Mouse (Mus musculus): ENCODE data around the gene Trak1. TPM values are rescaled to one million over a fixed set of nuclear protein-coding genes. Genes with fewer than 3 reads are reported as not detected.

The Trak1 gene
- total RNA-seq, 2 experiments from 2014 or later: 294 to 298 TPM

DNA sequence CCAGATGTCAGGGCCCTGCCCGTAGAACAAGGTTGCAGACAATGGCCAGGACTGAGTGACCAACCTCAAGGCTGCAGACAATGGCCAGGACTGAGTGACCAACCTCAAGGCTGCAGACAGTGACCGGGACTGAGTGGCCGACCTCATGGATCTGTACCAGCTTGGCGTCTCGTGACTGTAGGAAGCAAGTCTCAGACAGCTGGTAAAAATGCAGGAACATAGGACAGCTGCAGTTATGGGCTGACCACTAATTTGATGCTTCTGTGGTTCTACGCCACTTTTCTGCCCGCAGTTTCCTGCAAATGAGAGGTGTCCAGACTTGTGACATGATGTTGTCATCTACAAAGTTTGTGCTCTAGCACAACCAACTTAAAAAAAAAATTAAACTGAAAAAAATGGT is 4.1 kb upstream of the Trak1 start:
- DNase-seq: no peak

DNA sequence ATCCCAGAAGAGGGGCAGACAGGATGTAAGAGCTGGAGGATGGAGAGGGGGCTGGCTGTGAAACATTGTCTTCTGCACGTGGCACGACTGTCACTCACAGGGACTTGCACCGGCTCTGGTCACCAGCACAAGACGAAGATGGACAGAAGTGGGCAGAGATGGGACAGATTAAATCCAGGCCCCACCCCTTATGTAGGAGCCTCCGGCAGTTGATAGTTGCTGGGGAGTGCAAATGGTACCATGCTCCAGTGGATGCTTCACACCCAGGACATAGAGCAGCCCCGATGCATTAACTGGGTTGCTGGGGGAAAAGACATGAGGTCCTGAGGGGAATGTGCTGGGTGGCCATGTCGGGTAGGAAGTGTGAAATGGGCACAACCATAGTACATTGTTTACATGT is 2.1 kb upstream of the Trak1 start:
- DNase-seq: no peak

DNA sequence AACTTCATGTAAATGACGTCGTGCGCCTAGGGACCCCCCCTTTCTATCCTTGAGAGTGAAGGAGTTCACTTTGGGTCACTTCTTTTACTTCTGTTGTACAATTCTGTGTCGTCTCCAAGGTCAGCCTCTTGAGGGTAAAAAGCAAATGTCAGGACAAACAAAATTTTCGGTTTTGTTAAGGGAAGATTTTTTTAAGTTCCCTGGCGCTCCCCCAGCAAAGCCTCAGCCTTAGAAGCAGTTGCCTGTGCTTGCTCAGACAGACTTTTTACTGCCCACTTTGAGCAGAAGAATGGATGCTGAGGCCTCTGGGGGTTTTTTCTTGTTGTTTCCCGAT is 730 bp downstream of the Trak1 start:
- peak in 1 of 2 experiments; percentile 73 for DNase-seq

DNA sequence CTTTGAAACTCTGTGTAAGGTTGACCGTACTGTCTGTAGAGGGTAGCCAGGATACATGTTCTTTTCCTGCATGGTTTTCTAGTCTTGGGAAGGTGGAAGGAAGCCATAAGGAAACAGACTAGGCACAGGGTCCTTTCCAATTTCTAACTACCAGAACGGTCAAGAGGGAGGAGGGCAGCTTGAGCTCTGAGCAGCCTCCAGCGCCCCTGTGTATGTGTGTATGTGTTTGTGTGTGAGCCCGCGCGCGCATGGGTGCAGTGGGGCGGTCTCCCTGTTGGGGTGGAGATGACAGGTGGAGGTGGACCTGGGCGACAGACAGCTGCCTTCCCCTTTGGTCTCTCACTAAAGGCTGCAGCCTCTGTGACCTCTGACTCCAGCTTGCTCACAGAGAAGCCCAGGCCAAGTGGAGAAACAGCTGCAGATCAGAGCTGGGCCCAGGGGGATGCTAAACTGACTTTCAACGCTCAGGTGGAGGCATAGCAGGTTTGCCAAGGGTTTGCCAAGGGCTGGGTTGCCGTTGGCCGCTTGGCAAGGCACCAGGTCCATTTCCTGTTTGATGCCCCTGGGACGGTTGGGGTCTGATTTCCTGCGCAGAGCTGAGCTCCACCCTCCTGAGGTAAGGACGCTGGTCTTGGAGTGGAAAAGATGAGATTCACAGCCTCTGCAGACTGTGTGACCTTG is 1.2 kb downstream of the Trak1 start:
- peak; percentile 74 to 75 for DNase-seq

DNA sequence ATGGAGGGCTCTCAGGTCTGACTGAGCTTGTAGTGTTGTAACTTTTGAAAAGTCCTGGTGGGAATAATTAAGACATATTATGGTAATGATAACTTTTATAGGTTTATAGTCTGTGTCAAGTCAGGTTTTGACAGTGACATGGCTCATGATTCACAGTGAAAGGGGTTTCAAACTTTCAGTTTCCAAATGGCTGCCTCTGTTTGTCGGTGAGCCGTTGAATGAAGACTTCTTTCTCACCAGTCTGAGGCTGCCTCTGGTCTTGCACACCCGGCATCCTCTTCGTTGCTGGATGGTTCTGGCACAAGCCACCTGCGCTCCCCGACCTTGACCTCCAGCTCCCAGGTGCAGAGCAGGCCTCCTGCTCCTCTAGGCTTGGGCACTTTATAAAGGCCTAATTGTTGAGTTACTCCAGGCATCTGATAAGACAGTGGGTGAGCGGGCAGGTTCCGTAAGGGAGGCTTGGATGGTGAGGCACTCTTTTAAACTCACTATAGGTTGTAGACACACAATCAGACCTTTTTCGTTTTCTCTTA is 2.0 kb downstream of the Trak1 start:
- peak in 1 of 2 experiments; percentile 59 for DNase-seq

DNA sequence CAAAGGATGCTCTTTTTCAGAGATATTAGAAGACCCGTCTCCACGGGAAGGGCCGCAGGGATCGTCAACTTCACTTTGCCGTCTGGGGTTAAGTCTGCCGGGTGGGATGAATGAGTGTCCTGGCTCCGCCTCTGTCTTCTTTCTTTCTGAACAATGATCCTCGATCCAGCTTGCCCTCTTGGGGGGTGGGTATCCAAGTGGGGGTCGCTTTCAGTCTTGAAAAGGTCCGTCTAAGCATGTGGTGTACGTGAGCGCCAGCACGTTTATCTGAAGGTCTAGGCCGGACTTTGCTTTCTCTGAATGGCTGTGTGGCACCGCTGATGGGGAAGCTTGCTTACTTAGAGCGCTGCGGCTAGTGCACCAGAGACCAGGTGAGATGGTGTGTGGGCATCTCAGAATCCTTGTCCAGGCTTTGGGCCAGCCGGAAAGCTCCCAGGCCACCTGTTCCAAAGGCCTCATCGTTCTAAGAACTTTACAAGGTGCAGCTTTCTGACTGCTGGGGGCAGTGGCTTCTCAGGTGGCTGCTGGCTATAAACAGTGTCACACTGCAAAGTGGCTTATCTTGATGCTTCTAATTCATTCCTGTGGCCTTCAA is 2.8 kb downstream of the Trak1 start:
- peak in 1 of 2 experiments; percentile 52 for DNase-seq

DNA sequence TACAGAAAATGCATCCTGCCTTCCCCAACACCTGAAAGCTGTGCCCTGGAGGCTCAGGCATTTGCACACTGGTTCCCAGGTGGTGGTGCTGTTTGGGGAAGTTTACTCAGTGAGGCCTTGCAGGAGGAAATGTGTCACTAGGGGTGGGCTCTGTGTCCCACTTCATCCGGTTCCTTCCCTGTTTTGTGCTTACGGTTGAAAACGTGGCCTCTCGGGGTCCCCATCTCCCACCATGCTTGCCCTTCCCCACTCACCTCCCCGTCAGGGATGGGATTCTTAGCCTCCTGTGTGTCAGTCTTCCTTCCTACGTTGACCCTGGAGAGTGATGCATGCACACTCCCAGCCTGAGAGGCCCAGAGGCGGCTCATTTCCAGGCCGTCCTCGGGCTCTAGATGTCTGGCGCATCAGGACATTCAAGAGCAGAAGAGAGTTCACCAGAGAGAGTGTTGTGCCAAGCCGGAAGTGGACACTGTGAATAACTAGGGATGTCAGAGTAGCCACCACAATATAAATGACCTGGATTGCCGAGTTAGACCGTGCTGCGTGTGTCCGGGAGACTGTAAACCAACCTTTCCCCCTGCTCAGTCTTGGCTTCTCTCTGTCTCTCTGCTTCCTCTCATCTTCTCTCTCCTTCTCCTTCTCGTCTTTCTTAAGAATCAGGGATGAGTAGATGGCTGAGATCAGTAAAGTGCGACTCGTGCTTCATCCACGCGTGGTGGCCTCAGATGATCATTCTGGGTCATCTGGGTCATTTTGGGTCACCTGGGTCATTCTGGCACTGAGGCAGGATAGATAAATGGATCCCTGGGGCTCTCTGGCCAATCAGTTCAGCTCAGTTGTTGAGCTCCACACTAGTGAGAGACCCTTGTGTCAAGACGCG is 4.0 kb downstream of the Trak1 start:
- peak; percentile 68 for DNase-seq

DNA sequence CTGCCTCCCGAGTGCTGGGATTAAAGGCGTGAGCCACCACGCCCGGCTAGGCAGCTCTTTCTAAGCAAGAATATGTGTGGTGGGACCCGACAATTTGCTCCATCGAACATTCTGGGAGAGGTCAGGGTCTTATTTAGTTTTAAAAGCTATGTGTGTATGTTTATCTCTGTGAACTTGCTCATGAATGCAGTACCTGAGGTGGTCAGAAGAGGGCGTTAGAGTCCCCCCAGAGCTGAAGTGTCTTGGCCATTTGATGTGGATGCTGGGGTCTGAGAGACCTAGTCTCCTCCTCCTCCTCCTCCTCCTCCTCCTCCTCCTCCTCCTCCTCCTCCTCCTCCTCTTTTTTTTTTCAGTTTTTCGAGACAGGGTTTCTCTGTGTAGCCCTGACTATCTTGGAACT is 5.2 kb downstream of the Trak1 start:
- peak in 1 of 2 experiments; percentile 50 for DNase-seq

DNA sequence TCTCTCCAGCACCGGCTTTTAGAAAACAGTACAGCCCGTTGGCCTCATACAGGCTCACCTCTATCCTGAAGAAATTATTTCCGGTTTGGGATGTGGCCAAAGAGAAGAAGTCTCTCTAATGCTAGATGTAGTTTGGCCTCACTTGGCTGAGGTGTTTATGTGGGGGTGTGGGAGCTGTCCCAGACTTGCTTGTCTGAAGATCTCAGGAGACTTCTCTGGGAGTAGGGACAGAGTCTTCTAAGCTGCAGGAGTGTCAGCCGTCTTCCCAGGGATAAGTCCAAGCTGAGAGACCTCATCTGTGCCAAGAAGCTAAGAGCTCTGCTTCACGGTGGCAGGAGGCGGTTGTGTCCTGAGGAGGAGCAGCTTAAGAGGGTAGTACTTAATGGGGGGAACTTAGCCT is 5.8 kb downstream of the Trak1 start:
- DNase-seq: peak; percentile 60 to 62

DNA sequence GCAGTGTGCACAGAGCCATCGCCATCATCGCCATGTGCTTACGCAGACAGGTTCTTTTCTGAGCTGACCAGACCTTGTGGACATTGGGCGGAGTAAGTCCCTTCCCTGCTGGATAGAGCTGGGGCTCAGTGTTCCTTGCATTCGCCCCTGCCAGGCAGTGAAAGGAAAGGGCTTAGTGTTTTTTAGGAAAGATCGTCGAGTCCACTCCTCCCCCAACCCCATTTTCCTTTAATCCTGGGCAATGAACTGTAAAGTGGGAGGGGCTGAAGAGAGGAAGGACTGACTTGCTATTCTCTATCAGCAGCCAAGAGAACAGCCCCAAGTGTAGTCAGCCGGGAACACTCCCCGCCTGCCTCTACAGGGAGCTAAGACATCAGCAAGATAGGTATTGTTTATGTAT is 6.4 kb downstream of the Trak1 start:
- DNase-seq: peak in 1 of 2 experiments; percentile 39

DNA sequence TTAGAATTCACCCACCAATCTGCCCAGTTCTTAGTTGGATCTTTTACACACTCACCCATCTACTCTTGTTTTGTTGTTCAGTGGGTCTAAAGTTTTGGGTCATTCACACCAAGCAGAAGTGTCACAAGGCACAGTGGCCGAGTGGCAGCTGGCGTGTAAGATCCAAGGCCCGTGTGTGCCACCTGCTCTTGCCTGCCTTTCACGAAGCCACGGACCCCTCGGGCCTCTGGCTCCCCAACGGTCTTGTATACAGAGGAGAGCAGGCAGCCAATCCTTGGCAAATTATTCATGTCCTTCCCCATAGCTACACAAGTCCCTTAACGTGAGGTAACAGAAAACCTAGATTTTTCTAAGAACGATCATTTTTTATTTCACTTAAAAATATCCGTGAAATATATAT is 7.2 kb downstream of the Trak1 start:
- no peak for DNase-seq

DNA sequence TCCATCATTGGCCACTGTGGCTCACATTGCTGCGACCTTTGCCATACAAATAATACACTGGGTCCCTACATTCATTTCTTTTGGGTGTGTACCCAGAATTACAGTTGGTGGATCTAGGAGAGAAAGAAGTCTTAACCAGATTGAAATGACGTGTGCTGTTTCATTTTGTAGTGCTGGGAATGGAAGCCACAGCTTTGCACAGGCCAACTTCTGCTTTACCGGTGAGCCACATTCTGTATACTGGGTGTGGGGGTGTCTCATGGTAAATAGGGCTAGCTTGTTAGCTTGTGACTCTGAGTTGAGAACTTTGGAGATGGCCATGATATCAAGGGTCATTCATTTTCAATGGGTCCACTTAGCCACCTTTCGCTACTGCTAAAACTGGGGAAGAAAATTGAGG is 8.2 kb downstream of the Trak1 start:
- no peak for DNase-seq

DNA sequence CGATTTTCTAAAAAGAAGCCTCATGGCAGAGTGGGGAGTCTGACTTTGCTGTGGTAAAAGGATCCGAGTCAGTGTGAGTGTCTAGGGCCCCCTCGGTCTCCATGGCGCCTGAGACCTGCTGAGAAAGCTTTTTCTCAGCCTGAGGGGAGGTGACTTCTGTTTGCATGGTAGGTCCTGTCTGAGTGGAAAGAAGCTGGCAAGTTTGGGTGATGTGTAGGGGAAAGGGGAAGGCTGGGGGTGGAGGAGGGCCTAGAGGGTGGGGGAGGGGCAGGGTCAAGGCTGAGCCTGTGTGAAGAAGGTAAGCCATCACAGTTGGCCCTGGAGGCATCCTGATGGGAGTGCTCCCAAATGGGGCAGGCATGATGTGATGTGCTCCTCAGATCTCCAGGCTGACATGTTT is 12.0 kb downstream of the Trak1 start:
- DNase-seq: no peak

DNA sequence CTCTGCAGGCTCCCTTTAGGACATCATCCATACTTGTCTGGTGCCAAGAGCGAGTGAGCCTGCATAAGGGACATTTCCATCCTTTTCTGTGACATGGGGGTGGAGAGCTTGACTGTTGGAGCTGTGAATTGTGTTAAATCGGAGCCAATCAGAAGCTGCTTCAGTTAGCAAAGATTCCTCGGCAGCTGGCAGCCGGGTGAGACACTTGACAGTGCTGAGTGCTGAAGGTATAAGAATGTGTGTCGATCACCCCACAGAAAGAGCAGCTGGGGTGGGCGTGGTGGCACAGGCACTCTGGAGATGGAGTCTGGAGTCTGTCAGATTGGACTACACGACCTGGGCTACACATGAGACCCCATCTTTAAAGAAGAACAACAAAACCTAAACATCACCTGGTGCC is 13.2 kb downstream of the Trak1 start:
- DNase-seq: peak in 1 of 2 experiments; percentile 27

DNA sequence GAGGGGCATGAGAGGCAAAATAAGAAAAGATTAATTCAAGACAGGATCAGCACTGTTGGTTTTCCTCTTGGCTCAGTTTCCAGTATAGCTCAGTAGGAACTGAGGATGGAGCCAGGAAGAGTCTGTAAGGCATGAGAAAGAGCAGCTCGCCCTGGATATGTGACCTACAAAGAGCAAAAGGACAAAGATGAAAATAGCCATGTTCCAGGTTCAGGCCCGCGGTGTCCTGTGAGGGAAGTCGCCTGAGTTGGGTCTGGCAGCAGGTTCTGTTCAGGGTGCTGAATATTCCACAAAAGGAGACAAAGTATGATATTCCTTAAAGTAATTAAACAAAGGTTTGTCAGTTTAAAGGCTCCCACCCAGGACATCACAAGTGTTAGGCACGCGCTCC is 14.5 kb downstream of the Trak1 start:
- DNase-seq: peak in 1 of 2 experiments; percentile 60

DNA sequence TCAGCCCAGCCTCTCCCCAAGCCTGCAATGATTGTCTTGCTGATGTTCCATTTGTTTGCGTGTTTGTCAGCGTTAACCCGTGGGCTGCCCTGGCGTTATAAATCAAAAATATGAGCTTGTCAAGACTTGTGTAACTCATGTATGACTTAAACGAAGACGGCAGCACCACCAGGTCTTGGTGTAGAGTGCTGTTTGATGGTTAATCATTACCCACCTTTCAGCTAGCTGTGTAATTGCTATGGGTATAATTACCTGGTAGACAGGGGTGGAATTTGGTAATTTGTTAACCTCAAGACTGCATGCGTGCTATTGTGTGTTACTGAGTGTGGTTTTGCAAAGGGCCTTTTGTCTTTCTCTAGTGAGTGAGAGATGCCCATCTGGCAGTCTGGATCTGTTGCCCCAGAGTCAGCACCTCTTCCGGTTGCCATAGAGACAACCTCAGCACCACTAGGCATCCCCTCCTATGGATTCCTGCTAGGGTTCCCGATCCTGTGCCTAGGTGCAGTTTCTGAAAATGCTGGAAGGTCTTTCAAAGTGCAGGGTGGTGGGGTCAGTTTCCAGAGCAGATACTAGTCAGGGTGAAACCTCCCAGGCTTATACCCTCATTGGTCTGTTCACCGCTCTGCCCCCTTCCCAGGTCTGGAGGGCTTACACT is 15.1 kb downstream of the Trak1 start:
- peak in 1 of 2 experiments; percentile 40 for DNase-seq

DNA sequence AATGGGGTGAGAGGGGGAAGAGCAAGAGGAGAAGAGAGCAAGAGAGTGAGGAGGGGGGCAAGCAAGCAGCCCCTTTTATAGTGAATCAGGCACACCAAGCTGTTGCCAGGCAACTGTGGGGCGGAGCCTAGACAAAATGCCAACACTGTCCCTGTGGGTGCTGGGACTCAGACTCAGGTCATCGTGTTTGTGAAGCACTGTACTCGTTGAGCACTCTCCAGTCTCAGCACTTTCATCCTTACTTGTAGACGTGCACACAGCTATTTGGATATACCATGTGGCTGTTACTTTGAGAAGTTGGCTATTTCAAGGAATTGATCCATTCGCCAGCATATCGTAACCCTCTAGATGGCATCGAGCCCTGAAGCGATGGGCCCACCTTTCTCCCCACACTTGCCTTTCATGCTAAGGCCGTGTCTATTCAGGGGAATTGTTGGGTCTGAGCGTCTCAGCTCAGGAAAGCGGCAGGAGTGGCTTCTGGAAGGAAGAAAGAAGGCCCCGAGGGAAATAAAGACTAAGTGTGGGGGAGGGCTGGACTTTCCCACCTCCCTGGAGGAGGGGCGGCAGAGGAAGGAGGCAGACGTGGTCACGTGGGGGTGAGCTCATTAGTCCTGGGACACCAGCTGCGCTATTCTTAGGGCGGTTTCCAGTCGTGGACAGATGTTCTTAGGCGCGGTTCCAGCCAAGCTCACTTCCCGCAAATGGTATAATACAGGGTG is 16.5 kb downstream of the Trak1 start:
- DNase-seq: peak; percentile 95 to 98

DNA sequence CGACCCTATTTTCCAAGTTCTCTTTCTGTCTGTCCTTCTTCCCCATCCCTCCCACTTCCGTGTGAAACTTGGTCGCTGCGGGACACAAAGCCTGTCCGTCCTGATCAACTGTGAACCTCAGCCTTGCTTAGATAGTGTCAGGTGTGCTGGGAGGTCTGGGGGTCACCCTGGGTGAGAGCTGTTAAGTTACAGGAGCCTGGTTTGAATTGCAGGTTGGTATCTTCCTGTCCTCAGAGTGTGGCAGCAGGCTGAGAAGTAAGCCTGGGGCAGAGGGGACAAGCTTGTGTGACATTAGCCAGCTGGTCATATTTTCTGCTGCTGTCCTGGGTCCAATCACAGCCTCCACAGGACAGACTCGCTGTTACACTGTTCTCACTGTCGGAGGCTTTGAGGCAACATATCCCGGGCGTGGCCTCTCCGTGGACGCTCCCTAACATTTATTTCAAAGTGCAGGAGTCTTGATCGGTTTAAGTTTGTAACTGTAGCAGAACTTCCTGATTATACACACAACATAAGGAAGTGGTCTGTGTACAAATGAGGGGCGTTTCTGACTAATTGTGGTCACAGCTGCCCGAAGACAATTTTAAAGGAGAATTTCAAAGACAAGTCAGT is 17.3 kb downstream of the Trak1 start:
- DNase-seq: peak; percentile 83 to 85

DNA sequence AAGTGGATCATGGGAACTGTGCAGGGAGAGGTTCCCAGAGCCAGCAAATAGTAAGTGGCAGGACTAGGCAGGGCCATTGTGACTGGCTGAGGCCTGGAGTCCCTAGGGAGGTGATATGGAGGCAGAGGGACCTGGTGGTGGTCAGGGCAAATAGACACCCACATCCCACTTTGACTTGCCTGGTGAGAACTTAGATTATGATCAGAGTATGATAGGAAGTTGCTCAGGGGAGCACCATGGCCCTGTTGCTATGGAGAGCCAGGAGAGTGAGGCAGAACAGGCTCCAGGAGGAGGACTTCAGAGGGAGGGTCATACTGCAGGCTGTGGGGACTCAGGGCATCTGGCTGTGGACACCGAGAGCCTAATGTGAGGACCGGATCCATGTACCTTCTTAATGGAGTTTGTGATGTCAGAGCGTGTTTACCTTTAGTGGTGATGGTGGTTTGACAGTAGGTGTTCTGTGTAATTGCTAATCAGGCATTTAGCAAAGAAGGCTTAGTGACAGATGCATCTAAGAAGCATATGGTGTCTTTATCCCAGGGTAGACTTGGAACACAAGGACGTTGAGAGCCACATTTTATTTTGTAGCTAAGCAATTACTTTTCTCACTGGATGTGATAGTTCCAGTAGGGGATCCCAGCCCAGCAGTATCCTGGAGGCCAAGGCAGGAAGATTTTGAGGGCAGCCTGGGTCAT is 18.7 kb downstream of the Trak1 start:
- peak in 1 of 2 experiments; percentile 49 for DNase-seq

DNA sequence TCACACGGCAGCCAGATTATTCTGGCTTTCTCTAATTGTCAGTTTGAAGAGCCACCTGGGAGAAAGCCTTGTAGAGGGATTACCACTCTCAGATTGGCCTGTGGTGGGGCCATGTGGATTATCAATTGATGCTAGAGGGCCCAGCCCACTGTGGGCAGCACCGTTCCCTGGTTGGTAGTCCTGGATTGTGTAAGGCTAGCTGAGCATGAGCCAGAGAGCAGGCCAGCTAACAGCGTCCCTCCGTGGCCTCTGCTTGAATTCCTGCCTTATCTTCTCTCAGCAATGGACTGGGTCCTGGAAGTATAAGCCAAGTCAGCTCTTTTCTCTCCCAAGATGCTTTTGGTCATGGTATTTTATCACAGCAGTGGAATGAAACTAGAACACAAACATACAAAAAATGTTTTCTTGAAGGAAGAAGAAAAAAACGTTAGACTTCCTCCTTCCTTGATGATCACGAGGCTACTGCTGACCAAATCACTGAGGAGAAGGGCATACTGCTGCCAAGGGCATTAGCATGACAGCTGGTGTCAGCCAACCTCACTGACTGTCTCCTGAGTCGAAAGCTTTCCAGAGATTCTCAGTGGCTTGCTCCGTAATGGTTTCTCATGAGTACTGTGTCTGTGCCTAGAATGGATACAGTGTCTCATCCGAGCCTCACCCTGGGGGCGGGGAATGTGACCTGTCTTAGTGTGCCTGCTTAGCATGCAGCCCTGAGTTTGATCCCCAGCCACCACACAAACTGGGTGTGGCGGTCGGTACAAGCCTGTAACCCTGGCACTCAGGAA is 19.5 kb downstream of the Trak1 start:
- peak; percentile 79 to 85 for DNase-seq

All from heart, adult 18-20 months (tissue).